Mouse (Mus musculus) thymus, adult 2 months (tissue): Measurements from ENCODE around the gene Prdm13. TPM values are rescaled to one million over a fixed set of nuclear protein-coding genes. Genes with fewer than 3 reads are reported as not detected.

Experiments
- DNase-seq: peaks from one replicate; pipeline ENCODE4 v3.0.0; 2021
- H3K27ac ChIP-seq: fragments of 200-500 bp; 2 replicates; pipeline ENCODE4 v1.5.1; 2012; ENCODE audit warnings: low read length, control low read depth; ENCODE audit not compliant: control insufficient read depth, insufficient read depth
- H3K27me3 ChIP-seq: fragments of 200-500 bp; 2 replicates; pipeline ENCODE4 v1.6.1; 2012; ENCODE audit warnings: mild to moderate bottlenecking, low read length, moderate library complexity, mixed read lengths; ENCODE audit not compliant: control insufficient read depth, insufficient read depth
- H3K36me3 ChIP-seq: fragments of 200-500 bp; 2 replicates; pipeline ENCODE4 v1.6.1; 2012; ENCODE audit warnings: mild to moderate bottlenecking, low read length, moderate library complexity; ENCODE audit not compliant: control insufficient read depth, insufficient read depth
- H3K4me1 ChIP-seq: fragments of 200-500 bp; replicated peaks from 2 replicates; pipeline ENCODE4 v1.6.1; 2012; ENCODE audit warnings: low read length; ENCODE audit not compliant: control insufficient read depth, insufficient read depth
- H3K4me3 ChIP-seq: fragments of 200-500 bp; 2 replicates; pipeline ENCODE4 v1.5.1; 2012; ENCODE audit warnings: mild to moderate bottlenecking, low read length, control low read depth, moderate library complexity; ENCODE audit not compliant: control insufficient read depth, insufficient read depth
- CTCF ChIP-seq: fragments of 200-500 bp; IDR thresholded peaks from 2 replicates; pipeline ENCODE4 v1.5.1; 2012; ENCODE audit warnings: mild to moderate bottlenecking, control low read depth, low read length, moderate library complexity, borderline replicate concordance; ENCODE audit not compliant: control insufficient read depth, poor library complexity, insufficient read depth; ENCODE audit errors: extremely low read depth
- POLR2A ChIP-seq: fragments of 200-500 bp; IDR thresholded peaks from 2 replicates; pipeline ENCODE4 v1.6.1; 2012; ENCODE audit warnings: mild to moderate bottlenecking, low read length, control low read depth, moderate library complexity; ENCODE audit not compliant: control insufficient read depth, poor library complexity, insufficient read depth; ENCODE audit errors: extremely low read depth
- WGBS: fragments of 180-500 bp; shearing (Covaris S2); methylation state at CpG from one replicate; pipeline ENCODE4 v1.1.7; 2018; 5-methylcytosine and 5-hydroxymethylcytosine counted together
- polyA plus RNA-seq: library from polyadenylated mRNA; depleted of rRNA; stranded (reverse); fragments of >200 nt; gene quantifications from 2 replicates; pipeline ENCODE4 v1.2.3, GENCODE M21; 2012

The Prdm13 gene
- polyA plus RNA-seq, 1 experiment, result not detected

DNA sequence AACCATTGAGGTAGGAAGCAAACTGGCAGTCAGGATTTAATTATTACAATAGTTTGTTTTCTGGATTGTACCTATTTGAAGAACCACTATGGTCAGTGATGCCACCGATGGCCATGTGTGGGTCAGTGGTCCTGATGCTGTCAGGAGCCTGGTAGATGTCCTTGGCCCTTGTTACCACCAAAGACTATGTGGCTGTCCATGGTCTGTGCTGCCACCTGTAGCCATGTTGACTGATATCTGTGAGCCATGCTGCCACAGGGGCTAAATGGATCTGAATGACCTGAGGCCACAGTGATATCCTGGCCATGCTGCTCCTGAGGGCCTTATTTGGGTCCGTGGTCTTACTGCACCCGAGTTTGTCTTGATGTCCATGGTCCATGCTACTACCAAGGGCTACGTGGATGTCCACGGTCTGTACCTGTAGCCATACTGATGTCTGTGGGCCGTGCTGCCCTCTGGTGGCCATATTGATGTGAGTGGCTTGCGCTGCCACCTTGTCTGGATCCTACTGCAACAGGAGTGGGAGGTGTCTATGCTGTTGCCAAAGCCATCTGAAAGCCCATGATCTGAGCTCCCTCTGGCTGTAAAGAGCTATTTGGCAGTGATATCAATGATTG, 10.0 kb upstream of the Prdm13 start:
- TF ChIP-seq POLR2A (no peak), CTCF (peak; percentile 71; the same call in 1 of the 2 replicates)
- Histone ChIP-seq H3K27me3 (no peaks in the 10 kb centered on the region), H3K36me3 (no peaks in the 10 kb centered on the region), H3K4me1 (no peaks in the 10 kb centered on the region), H3K4me3 (no peak overlapping the region), H3K27ac (no peak overlapping the region)
- peak; percentile 61 for DNase-seq
- 23% methylated on average over 7 of the region's 7 CpGs for whole genome bisulfite sequencing

DNA sequence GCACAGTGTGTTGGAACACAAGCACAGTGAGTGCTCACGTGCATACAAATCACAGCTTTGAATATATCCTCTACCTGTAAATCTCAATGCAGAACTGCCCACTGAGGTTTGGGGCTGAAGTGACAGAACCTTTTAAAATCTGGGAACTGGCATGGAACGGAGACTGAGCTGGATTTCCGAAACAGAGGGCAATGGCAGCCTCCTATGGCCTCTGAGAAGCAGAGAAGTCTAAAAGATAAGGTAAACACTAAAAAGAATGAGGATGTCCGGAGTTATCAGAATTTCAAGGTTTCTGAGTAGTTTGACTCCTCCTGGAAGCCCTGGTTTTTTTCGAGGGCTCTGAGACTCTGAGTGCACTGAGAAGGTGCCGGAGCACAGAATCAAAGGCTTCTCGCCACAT, 4.5 kb upstream of the Prdm13 start:
- 22% methylated on average over 7 of the region's 7 CpGs for WGBS
- no peak for DNase-seq
- H3K27ac ChIP-seq, result no peak overlapping the region
- 0 out of 2 replicates have a peak, but pooled peaks cover 3% of the 10 kb centered on the region for H3K4me1 ChIP-seq
- H3K4me3 ChIP-seq, result no peak overlapping the region
- H3K27me3 ChIP-seq, result peaks cover 25% of the 10 kb centered on the region
- H3K36me3 ChIP-seq, result no peaks in the 10 kb centered on the region
- no peak for TF ChIP-seq POLR2A
- no peak for TF ChIP-seq CTCF

DNA sequence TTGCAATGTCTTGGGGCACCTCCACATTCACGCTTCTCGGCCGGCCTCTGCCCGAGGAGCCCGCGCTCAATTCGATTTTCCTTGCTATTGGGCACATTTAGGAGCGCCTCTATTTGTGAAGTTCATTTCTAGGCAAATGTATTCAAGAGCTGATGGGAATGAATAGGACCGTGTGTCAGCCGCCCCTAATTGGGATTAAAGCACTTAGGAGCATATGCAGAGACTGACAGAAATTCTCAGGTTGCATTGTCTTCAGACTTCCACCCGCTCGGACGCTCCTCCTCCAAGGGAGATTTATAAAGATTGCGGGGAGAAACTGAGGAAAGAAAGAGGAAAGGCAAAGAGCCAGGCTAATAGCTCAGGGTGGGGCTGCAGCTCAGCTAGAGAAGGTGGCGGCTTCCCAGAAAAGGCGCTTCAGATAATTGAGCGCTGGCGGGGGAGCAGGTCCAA, 3.8 kb upstream of the Prdm13 start:
- TF ChIP-seq CTCF (no peak), POLR2A (no peak)
- no peak overlapping the region for H3K27ac ChIP-seq
- 0 out of 2 replicates have a peak, but pooled peaks cover 3% of the 10 kb centered on the region for H3K4me1 ChIP-seq
- WGBS, result 9% methylated on average over 18 of the region's 18 CpGs
- peaks cover 28% of the 10 kb centered on the region for H3K27me3 ChIP-seq
- no peak overlapping the region for H3K4me3 ChIP-seq
- DNase-seq, result no peak
- no peaks in the 10 kb centered on the region for H3K36me3 ChIP-seq

DNA sequence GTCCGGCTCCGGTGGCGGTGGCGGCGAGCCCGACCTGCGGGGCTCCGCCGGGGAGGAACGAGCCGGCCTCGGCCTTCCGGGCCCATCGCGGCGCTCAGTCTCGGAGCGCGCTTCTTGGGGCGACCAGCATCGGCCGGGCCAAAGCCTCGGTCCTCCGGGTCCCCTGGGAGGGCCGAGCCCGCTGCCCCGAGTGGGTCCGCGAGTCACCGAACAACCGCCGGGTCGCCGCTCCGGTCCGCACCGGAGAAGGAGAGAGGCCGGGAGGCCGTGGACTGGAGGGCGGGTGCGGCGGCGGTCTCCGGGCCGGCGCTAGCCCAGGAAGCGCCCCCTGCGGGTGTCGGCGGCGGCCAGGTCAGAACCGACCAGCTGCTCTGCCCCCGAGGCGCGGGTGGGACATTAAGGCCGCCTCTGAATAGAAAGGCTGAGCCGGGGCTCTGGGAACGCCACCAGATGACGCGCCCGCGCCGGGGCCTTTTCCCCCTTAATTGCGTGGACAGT, 3.0 kb upstream of the Prdm13 start:
- WGBS, result 3% methylated on average over 64 of the region's 64 CpGs
- TF ChIP-seq CTCF, result no peak
- TF ChIP-seq POLR2A, result no peak
- H3K4me1 ChIP-seq, result 0 out of 2 replicates have a peak, but pooled peaks cover 3% of the 10 kb centered on the region
- H3K27me3 ChIP-seq, result peaks cover 28% of the 10 kb centered on the region
- no peak overlapping the region for H3K4me3 ChIP-seq
- no peak overlapping the region for H3K27ac ChIP-seq
- no peaks in the 10 kb centered on the region for H3K36me3 ChIP-seq
- no peak for DNase-seq

DNA sequence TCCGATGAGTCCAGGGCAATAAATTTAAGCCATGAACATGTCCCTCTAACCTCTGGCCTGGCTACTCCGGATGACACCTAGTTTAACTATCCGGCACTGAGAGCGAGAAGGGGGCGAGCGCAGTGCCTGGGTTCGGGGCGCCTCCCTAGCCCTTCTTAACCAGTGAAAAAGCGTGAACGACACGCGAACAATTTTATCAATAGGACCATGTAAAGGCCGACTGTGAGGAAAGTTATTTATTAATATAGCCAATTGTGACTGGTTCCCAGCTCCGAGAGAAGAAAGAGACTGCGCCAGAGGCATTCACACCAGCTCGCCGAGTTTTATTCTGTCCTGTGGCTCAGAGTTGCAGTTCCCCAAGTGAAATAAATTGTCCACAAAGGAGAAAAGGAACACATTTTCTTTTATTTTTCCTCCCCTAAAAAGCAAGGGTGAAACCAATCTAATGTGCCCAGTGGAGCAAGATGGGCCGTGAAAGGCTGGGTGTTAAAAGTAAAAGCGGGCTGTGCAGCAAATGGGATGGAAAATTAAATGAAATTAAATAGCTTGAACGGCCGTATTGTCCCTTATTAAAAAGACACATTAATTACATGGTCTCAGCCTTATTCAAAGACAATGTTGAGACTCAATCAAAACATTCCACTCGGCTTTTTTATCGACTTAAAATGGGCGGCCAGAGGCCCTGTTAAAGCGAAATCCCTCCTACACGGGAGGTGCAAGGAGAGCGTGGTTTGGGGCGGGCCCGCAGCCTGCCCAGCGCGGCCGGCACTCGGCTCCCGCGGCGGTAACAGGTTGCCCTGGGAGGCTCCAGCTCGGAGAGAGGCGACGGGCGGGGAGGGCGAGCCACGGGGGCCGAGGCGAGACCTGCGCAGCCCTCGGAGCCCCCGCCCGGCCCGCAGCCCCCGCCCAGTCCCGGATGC, 2.3 kb upstream of the Prdm13 start:
- TF ChIP-seq POLR2A (no peak), CTCF (no peak)
- DNase-seq, result no peak
- H3K4me1 ChIP-seq, result 0 out of 2 replicates have a peak, but pooled peaks cover 3% of the 10 kb centered on the region
- H3K27me3 ChIP-seq, result peaks cover 28% of the 10 kb centered on the region
- 13% methylated on average over 49 of the region's 51 CpGs for WGBS
- H3K36me3 ChIP-seq, result no peaks in the 10 kb centered on the region
- no peak overlapping the region for H3K27ac ChIP-seq
- H3K4me3 ChIP-seq, result no peak overlapping the region

DNA sequence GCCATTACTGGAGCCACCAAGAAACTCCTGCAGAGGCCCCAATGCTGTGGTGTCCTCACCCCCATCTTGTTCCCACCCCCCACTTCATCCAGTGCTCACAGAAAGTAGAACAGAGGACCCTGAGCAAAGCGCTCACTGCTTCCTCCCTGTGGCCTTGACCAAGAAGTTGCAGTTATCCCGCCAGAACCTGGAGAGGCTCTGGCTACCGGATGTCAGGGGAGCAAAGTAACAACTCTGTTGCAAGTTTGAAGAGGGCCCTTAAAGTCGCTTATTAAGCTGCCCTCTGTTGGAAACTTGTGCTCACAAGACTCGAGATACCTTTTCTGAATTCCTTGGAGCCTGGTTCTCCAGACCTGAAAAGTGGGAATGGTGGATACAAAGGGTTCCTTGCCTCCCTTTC, 1.2 kb upstream of the Prdm13 start:
- WGBS, result 11% methylated on average over 5 of the region's 5 CpGs

More for the DNA sequence above, 1.2 kb upstream of the Prdm13 start:
- peaks cover 28% of the 10 kb centered on the region for H3K27me3 ChIP-seq
- no peak overlapping the region for H3K27ac ChIP-seq
- H3K4me1 ChIP-seq, result 0 out of 2 replicates have a peak, but pooled peaks cover 3% of the 10 kb centered on the region
- DNase-seq, result no peak
- no peaks in the 10 kb centered on the region for H3K36me3 ChIP-seq
- TF ChIP-seq CTCF (no peak), POLR2A (no peak)
- no peak overlapping the region for H3K4me3 ChIP-seq
